Mouse (Mus musculus): ENCODE measurements around the gene H2-Aa. TPM values are rescaled to one million over a fixed set of nuclear protein-coding genes. Genes with fewer than 3 reads are reported as not detected.

H2-Aa gene
- polyA plus RNA-seq, 1 experiment: not detected

GRCm38 (mm10) chr17:34240916-34241315 is 46.7 kb downstream of the H2-Aa start:
- Histone ChIP-seq H3K27me3 (ENCODE audit: control insufficient read depth) (no peaks in the 10 kb centered on the region; the same call in 1 of the 2 replicates), H3K9me3 (ENCODE audit: control insufficient read depth, low read length) (no peaks in the 10 kb centered on the region), H3K36me3 (ENCODE audit: control insufficient read depth) (no peaks in the 10 kb centered on the region), H3K4me1 (ENCODE audit: control insufficient read depth) (no peaks in the 10 kb centered on the region), H3K4me3 (replicated peaks) (no peak overlapping the region)
- no peak for TF ChIP-seq GATA1 (IDR thresholded peaks at IDR 0.05; ENCODE audit: low read length)
- TF ChIP-seq TAL1 (IDR thresholded peaks at IDR 0.05; ENCODE audit: low read length): no peak

DNA sequence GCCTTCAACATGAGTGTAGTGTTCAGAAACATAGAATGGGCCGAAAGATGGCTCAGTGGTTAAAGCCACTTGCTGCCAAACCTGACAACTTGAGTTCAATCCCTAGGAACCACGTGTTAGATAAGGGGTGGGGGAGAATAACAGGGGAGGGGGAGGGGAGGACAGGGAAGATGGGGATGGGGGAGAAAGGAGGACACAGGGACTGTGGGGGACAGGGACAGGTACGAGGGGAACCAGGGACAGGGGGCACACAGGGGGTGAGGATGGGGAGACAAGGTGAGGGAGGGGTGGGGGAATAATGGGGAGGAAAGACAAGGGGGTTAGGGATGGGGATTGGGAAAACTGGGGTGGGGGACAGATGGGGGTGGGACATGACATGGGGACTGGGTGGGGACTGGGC is 47.3 kb downstream of the H2-Aa start:
- no peaks in the 10 kb centered on the region for H3K9me3 ChIP-seq (ENCODE audit: control insufficient read depth, low read length)
- TF ChIP-seq TAL1 (IDR thresholded peaks at IDR 0.05; ENCODE audit: low read length): no peak
- TF ChIP-seq GATA1 (IDR thresholded peaks at IDR 0.05; ENCODE audit: low read length): no peak
- no peaks in the 10 kb centered on the region for H3K36me3 ChIP-seq (ENCODE audit: control insufficient read depth)
- H3K4me3 ChIP-seq (replicated peaks): no peak overlapping the region
- H3K4me1 ChIP-seq (ENCODE audit: control insufficient read depth): no peaks in the 10 kb centered on the region
- H3K27me3 ChIP-seq (ENCODE audit: control insufficient read depth): no peaks in the 10 kb centered on the region; the same call in 1 of the 2 replicates

DNA sequence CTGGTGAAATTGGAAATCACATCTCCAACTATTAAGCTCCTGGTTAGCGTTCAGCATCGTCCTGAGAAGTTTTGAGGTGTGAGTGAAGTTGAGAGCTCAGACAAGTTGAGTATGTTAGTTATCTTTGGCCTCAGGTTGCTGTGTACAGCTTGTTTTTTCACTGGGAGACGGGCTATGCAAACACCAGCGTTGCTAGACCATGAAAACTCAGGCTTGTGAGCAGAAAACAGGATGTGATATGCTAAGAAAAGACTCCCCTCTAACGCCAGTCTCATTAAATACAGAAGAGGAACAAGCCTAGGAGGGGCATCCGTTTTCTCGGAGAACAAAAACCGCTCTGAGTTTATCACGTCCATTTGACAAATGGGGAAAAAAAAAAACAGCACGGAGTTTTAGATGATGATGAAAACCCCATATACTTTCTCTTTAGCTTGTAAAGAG is 48.0 kb downstream of the H2-Aa start:
- H3K4me1 ChIP-seq (ENCODE audit: control insufficient read depth): no peaks in the 10 kb centered on the region
- TF ChIP-seq GATA1 (IDR thresholded peaks at IDR 0.05; ENCODE audit: low read length) (no peak), TAL1 (IDR thresholded peaks at IDR 0.05; ENCODE audit: low read length) (no peak)
- H3K36me3 ChIP-seq (ENCODE audit: control insufficient read depth): no peaks in the 10 kb centered on the region
- no peak overlapping the region for H3K4me3 ChIP-seq (replicated peaks)
- no peaks in the 10 kb centered on the region for H3K9me3 ChIP-seq (ENCODE audit: control insufficient read depth, low read length)
- no peaks in the 10 kb centered on the region; the same call in 1 of the 2 replicates for H3K27me3 ChIP-seq (ENCODE audit: control insufficient read depth)

GRCm38 (mm10) chr17:34238706-34239105 is 48.9 kb downstream of the H2-Aa start, which contains the start of gene H2-Ob:
TSS of gene H2-Ob (plus strand) at chr17:34238903.
- no peaks in the 10 kb centered on the region for H3K9me3 ChIP-seq (ENCODE audit: control insufficient read depth, low read length)
- no peaks in the 10 kb centered on the region; the same call in 1 of the 2 replicates for H3K27me3 ChIP-seq (ENCODE audit: control insufficient read depth)
- no peak for TF ChIP-seq GATA1 (IDR thresholded peaks at IDR 0.05; ENCODE audit: low read length)
- H3K36me3 ChIP-seq (ENCODE audit: control insufficient read depth): no peaks in the 10 kb centered on the region
- no peak within 1 kb of the TSS for H3K4me3 ChIP-seq (replicated peaks)
- H3K4me1 ChIP-seq (ENCODE audit: control insufficient read depth): no peaks in the 10 kb centered on the region

DNA sequence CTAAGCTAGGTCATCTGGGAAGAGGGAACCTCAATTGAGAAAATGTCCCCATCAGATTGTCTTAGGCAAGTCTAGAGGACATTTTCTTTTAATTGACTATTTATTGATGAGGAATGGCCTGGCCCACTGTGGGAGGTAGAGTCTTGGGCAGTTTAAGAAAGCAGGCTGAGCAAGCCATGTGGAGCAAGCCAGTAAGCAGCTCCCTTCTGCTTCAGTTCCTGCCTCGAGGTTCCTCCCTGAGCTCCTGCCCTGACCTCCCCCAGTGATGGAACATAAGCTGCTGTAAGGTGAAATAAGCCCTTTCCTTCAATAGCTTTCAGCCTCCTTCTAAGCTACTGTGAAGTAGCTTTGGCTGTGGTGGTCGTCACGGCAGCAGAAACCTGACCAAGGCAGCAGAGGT is 49.9 kb downstream of the H2-Aa start:
- Histone ChIP-seq H3K4me3 (replicated peaks) (no peak overlapping the region), H3K9me3 (ENCODE audit: control insufficient read depth, low read length) (no peaks in the 10 kb centered on the region), H3K27me3 (ENCODE audit: control insufficient read depth) (no peaks in the 10 kb centered on the region; the same call in 1 of the 2 replicates), H3K36me3 (ENCODE audit: control insufficient read depth) (no peaks in the 10 kb centered on the region), H3K4me1 (ENCODE audit: control insufficient read depth) (no peaks in the 10 kb centered on the region)
- TF ChIP-seq GATA1 (IDR thresholded peaks at IDR 0.05; ENCODE audit: low read length): no peak
- no peak for TF ChIP-seq TAL1 (IDR thresholded peaks at IDR 0.05; ENCODE audit: low read length)

GRCm38 (mm10) chr17:34236691-34237090 is 50.9 kb downstream of the H2-Aa start:
- Histone ChIP-seq H3K4me1 (ENCODE audit: control insufficient read depth) (no peaks in the 10 kb centered on the region), H3K27me3 (ENCODE audit: control insufficient read depth) (no peaks in the 10 kb centered on the region; the same call in 1 of the 2 replicates), H3K36me3 (ENCODE audit: control insufficient read depth) (no peaks in the 10 kb centered on the region), H3K9me3 (ENCODE audit: control insufficient read depth, low read length) (no peaks in the 10 kb centered on the region), H3K4me3 (replicated peaks) (no peak overlapping the region)
- TF ChIP-seq GATA1 (IDR thresholded peaks at IDR 0.05; ENCODE audit: low read length) (no peak), TAL1 (IDR thresholded peaks at IDR 0.05; ENCODE audit: low read length) (no peak)

DNA sequence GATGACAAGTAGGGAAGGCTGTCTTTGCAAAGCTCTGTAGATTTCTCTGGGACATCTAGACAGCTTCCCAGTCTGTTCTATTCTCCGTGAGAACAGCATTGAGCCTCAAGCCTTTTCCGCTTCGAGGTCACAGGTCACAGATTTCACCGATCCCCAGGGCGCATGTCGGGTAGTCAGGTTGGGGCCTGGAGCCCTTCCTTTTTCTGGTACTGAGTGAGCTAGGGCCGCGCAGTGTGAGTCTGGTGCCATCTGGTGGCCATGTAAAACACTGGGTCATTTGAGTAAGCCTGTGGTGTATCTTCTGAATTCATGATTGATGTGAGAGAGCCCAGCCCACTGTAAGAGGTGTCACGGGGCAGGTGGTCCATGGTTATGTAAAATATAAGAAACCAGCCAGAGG is 52.7 kb downstream of the H2-Aa start:
- no peaks in the 10 kb centered on the region for H3K9me3 ChIP-seq (ENCODE audit: control insufficient read depth, low read length)

More for the DNA sequence above, 52.7 kb downstream of the H2-Aa start:
- Histone ChIP-seq H3K27me3 (ENCODE audit: control insufficient read depth) (no peaks in the 10 kb centered on the region; the same call in 1 of the 2 replicates), H3K4me1 (ENCODE audit: control insufficient read depth) (no peaks in the 10 kb centered on the region), H3K36me3 (ENCODE audit: control insufficient read depth) (no peaks in the 10 kb centered on the region), H3K4me3 (replicated peaks) (no peak overlapping the region)
- no peak for TF ChIP-seq TAL1 (IDR thresholded peaks at IDR 0.05; ENCODE audit: low read length)
- TF ChIP-seq GATA1 (IDR thresholded peaks at IDR 0.05; ENCODE audit: low read length): no peak

Other genes starting within 250 kb of the H2-Aa start
- gene Col11a2, start 248.4 kb downstream of the H2-Aa start, polyA plus RNA-seq (2012): 0.45 and 0.56 TPM in 2 replicates
- 0.04 and 0.14 TPM in 2 replicates for gene H2-Oa, start 195.5 kb downstream of the H2-Aa start, polyA plus RNA-seq (2012)
- gene H2-DMa, start 168.3 kb downstream of the H2-Aa start, polyA plus RNA-seq (2012): 0.46 and 1.0 TPM in 2 replicates
- gene Brd2, start 165.2 kb downstream of the H2-Aa start, polyA plus RNA-seq (2012): 28.3 and 30.4 TPM in 2 replicates
- gene H2-DMb2, start 144.5 kb downstream of the H2-Aa start, polyA plus RNA-seq (2012): not detected in 2 replicates
- not detected in 2 replicates for gene H2-DMb1, start 134.8 kb downstream of the H2-Aa start, polyA plus RNA-seq (2012)
- 0.05 and 0.06 TPM in 2 replicates for gene Tap1, start 100.3 kb downstream of the H2-Aa start, polyA plus RNA-seq (2012)
- 0.05 and 0.10 TPM in 2 replicates for gene Psmb9, start 100.1 kb downstream of the H2-Aa start, polyA plus RNA-seq (2012)
- gene Psmb8, start 90.1 kb downstream of the H2-Aa start, polyA plus RNA-seq (2012): 0.24 and 0.28 TPM in 2 replicates
- gene Tap2, start 84.3 kb downstream of the H2-Aa start, polyA plus RNA-seq (2012): 0.83 and 1.0 TPM in 2 replicates
- gene H2-Ob, start 48.9 kb downstream of the H2-Aa start, polyA plus RNA-seq (2012): not detected in 2 replicates
- 0.14 TPM in 1 of 2 replicates, not detected in the other for gene H2-Ab1, start 30.1 kb downstream of the H2-Aa start, polyA plus RNA-seq (2012)
- 0.05 TPM in 1 of 2 replicates, not detected in the other for gene H2-Eb1, start 18.0 kb upstream of the H2-Aa start, polyA plus RNA-seq (2012)
- not detected in 2 replicates for gene H2-Eb2, start 37.8 kb upstream of the H2-Aa start, polyA plus RNA-seq (2012)
- not detected in 2 replicates for gene Btnl2, start 67.0 kb upstream of the H2-Aa start, polyA plus RNA-seq (2012)
- not detected in 2 replicates for gene Btnl1, start 89.3 kb upstream of the H2-Aa start, polyA plus RNA-seq (2012)
- gene BC051142, start 111.0 kb upstream of the H2-Aa start, polyA plus RNA-seq (2012): not detected in 2 replicates
- gene Btnl4, start 189.5 kb upstream of the H2-Aa start, polyA plus RNA-seq (2012): 0.02 TPM in 1 of 2 replicates, not detected in the other
- not detected in 2 replicates for gene Btnl6, start 229.5 kb upstream of the H2-Aa start, polyA plus RNA-seq (2012)

Data from erythroblast, embryonic 14.5 days (primary cell).